Mouse (Mus musculus): ENCODE data around the gene Rab3il1. TPM values are rescaled to one million over a fixed set of nuclear protein-coding genes. Genes with fewer than 3 reads are reported as not detected.
A peak's percentile ranks its signal among the peaks of the same experiment; 100 is the strongest.
"Not testable (repeated sequence)": the region's sequence is repeated elsewhere in the genome, so short reads cannot be mapped to it uniquely, and the experiment has no call there.

Rab3il1 gene
- polyA plus RNA-seq, 1 experiment from 2014 or later = 20.7 TPM

GRCm38 (mm10) chr19:9968081-9968787, 33.2 kb upstream of the Rab3il1 start:
- no peak for ATAC-seq (ENCODE audit: low FRiP score, low read depth)
- WGBS = 82% methylated on average over 10 of the region's 10 CpGs
- Histone ChIP-seq H3K36me3 (no peaks in the 10 kb centered on the region), H3K9ac (no peak overlapping the region), H3K4me1 (replicated peaks) (no peaks in the 10 kb centered on the region), H3K4me2 (no peak overlapping the region), H3K4me3 (no peak overlapping the region), H3K27me3 (no peaks in the 10 kb centered on the region), H3K27ac (replicated peaks) (no peak overlapping the region), H3K9me3 (no peaks in the 10 kb centered on the region)

GRCm38 (mm10) chr19:9974853-9975252, 26.6 kb upstream of the Rab3il1 start:
- H3K36me3 ChIP-seq; H3K27ac ChIP-seq (replicated peaks); H3K9ac ChIP-seq; H3K27me3 ChIP-seq; H3K4me1 ChIP-seq (replicated peaks); H3K4me3 ChIP-seq; ATAC-seq (ENCODE audit: low FRiP score, low read depth); H3K4me2 ChIP-seq; H3K9me3 ChIP-seq: not testable (repeated sequence)
- 84% methylated on average over 2 of the region's 2 CpGs for WGBS

- no peaks in the 10 kb centered on the region for H3K36me3 ChIP-seq
- peaks cover 7% of the 10 kb centered on the region for H3K4me1 ChIP-seq (replicated peaks)
- H3K9ac ChIP-seq = no peak overlapping the region
- no peak overlapping the region for H3K4me3 ChIP-seq
- no peaks in the 10 kb centered on the region for H3K27me3 ChIP-seq
- no peak overlapping the region for H3K27ac ChIP-seq (replicated peaks)
- H3K4me2 ChIP-seq = no peak overlapping the region
- no peaks in the 10 kb centered on the region for H3K9me3 ChIP-seq
- 85% methylated on average over 10 of the region's 10 CpGs for WGBS
- no peak for ATAC-seq (ENCODE audit: low FRiP score, low read depth)
These were observed 24.4 kb upstream of the Rab3il1 start for GRCm38 (mm10) chr19:9977085-9977484.

- Histone ChIP-seq H3K27ac (replicated peaks) (no peak overlapping the region), H3K4me1 (replicated peaks) (peaks cover 10% of the 10 kb centered on the region), H3K9me3 (no peaks in the 10 kb centered on the region), H3K4me2 (no peak overlapping the region), H3K4me3 (no peak overlapping the region), H3K9ac (no peak overlapping the region), H3K27me3 (no peaks in the 10 kb centered on the region), H3K36me3 (no peaks in the 10 kb centered on the region)
- no peak for ATAC-seq (ENCODE audit: low FRiP score, low read depth)
- WGBS = 70% methylated on average over 5 of the region's 5 CpGs
These were observed 23.0 kb upstream of the Rab3il1 start for GRCm38 (mm10) chr19:9978431-9978951.

- Histone ChIP-seq H3K4me3 (no peak overlapping the region), H3K9ac (no peak overlapping the region), H3K4me1 (replicated peaks) (peaks cover 16% of the 10 kb centered on the region), H3K4me2 (no peak overlapping the region), H3K9me3 (no peaks in the 10 kb centered on the region), H3K27ac (replicated peaks) (no peak overlapping the region), H3K36me3 (no peaks in the 10 kb centered on the region), H3K27me3 (no peaks in the 10 kb centered on the region)
- no peak for ATAC-seq (ENCODE audit: low FRiP score, low read depth)
- 85% methylated on average over 2 of the region's 2 CpGs for WGBS
These were observed 22.3 kb upstream of the Rab3il1 start for GRCm38 (mm10) chr19:9979156-9979555.

GRCm38 (mm10) chr19:9980258-9980657, 21.2 kb upstream of the Rab3il1 start, which contains the start of gene Fth1:
Gene Fth1, plus strand, starts transcription at chr19:9980598.
- 93% methylated on average over 4 of the region's 4 CpGs for WGBS
- no peaks in the 10 kb centered on the region for H3K27me3 ChIP-seq
- peaks cover 20% of the 10 kb centered on the region for H3K4me1 ChIP-seq (replicated peaks)
- H3K27ac ChIP-seq (replicated peaks) = no peak within 1 kb of the TSS
- H3K4me3 ChIP-seq = 0 out of 2 replicates have a peak within 1 kb of the TSS, but pooled peaks have one; percentile 79
- no peak for ATAC-seq (ENCODE audit: low FRiP score, low read depth)
- peaks cover 6% of the 10 kb centered on the region for H3K36me3 ChIP-seq
- H3K4me2 ChIP-seq = no peak within 1 kb of the TSS
- no peak within 1 kb of the TSS for H3K9ac ChIP-seq
- H3K9me3 ChIP-seq = no peaks in the 10 kb centered on the region

- no peak for ATAC-seq (ENCODE audit: low FRiP score, low read depth)
- H3K36me3 ChIP-seq = peaks cover 15% of the 10 kb centered on the region
- H3K27me3 ChIP-seq = no peaks in the 10 kb centered on the region
- H3K9me3 ChIP-seq = no peaks in the 10 kb centered on the region
- peak overlapping the region; percentile 45; the same call in 1 of the 2 replicates for H3K9ac ChIP-seq
- 63% methylated on average over 4 of the region's 4 CpGs for WGBS
- peaks cover 20% of the 10 kb centered on the region for H3K4me1 ChIP-seq (replicated peaks)
- peak overlapping the region; percentile 79 for H3K4me3 ChIP-seq
- peak overlapping the region; percentile 70 for H3K4me2 ChIP-seq
- peak overlapping the region; percentile 94 for H3K27ac ChIP-seq (replicated peaks)
These were observed 19.8 kb upstream of the Rab3il1 start for GRCm38 (mm10) chr19:9981621-9982020.

GRCm38 (mm10) chr19:9982151-9982851, 19.2 kb upstream of the Rab3il1 start:
- Histone ChIP-seq H3K4me2 (peak overlapping the region; percentile 70), H3K9me3 (no peaks in the 10 kb centered on the region), H3K4me1 (replicated peaks) (peaks cover 20% of the 10 kb centered on the region), H3K27ac (replicated peaks) (peak overlapping the region; percentile 94), H3K36me3 (peaks cover 15% of the 10 kb centered on the region), H3K27me3 (no peaks in the 10 kb centered on the region), H3K4me3 (peak overlapping the region; percentile 79), H3K9ac (peak overlapping the region; percentile 75)
- peak; percentile 98 for ATAC-seq (ENCODE audit: low FRiP score, low read depth)
- under 1% methylated on average over 56 of the region's 59 CpGs for WGBS

GRCm38 (mm10) chr19:9982852-9983542, 18.5 kb upstream of the Rab3il1 start:
- Histone ChIP-seq H3K27me3 (no peaks in the 10 kb centered on the region), H3K9ac (peak overlapping the region; percentile 75), H3K27ac (replicated peaks) (peak overlapping the region; percentile 94), H3K36me3 (peaks cover 15% of the 10 kb centered on the region), H3K9me3 (no peaks in the 10 kb centered on the region), H3K4me3 (peak overlapping the region; percentile 79), H3K4me2 (peak overlapping the region; percentile 70), H3K4me1 (replicated peaks) (peaks cover 20% of the 10 kb centered on the region)
- under 1% methylated on average over 31 of the region's 31 CpGs for WGBS
- ATAC-seq (ENCODE audit: low FRiP score, low read depth) = peak; percentile 83

- H3K27ac ChIP-seq (replicated peaks) = no peak overlapping the region
- H3K9me3 ChIP-seq = no peaks in the 10 kb centered on the region
- H3K9ac ChIP-seq = no peak overlapping the region
- peaks cover 15% of the 10 kb centered on the region for H3K36me3 ChIP-seq
- ATAC-seq (ENCODE audit: low FRiP score, low read depth) = no peak
- H3K4me2 ChIP-seq = peak overlapping the region; percentile 70
- H3K4me1 ChIP-seq (replicated peaks) = peaks cover 20% of the 10 kb centered on the region
- 93% methylated on average over 20 of the region's 20 CpGs for WGBS
- peak overlapping the region; percentile 79 for H3K4me3 ChIP-seq
- no peaks in the 10 kb centered on the region for H3K27me3 ChIP-seq
These were observed 17.1 kb upstream of the Rab3il1 start for GRCm38 (mm10) chr19:9984111-9985055.
